In genomic region chr2:26240841-26241240, GRCm38 (mm10) we compare ENCODE assay signal across 31 mouse cellular contexts. TPM values are rescaled to one million over a fixed set of nuclear protein-coding genes. Genes with fewer than 3 reads are reported as not detected.
DNase-seq lines count a peak whose midpoint lies in the region; ATAC-seq lines count a peak whose summit lies in the region.
"Had no signal": no experiment of that assay in that cellular context is flagged by ENCODE, and none has a peak within 500 bp of the region (broad histone marks: within the 10 kb centered on the region; RNA-seq: fewer than 3 reads in every experiment).

No protein-coding gene starts in this region.

- H3K9me3 ChIP-seq in lung, embryonic 16.5 days (ENCODE audit: control insufficient read depth, low read length) = no peaks in the 10 kb centered on the region
- H3K9me3 ChIP-seq in neural tube, embryonic 13.5 days = no peaks in the 10 kb centered on the region
- no peaks in the 10 kb centered on the region for H3K9me3 ChIP-seq in neural tube, embryonic 15.5 days (replicated peaks)
- H3K9me3 ChIP-seq: forebrain, embryonic 13.5 days; hindbrain, embryonic 13.5 days; limb, embryonic 13.5 days; liver, embryonic 12.5 days; megakaryocyte, embryonic 14.5 days had no signal

- 0 out of 2 replicates have a peak, but pooled peaks have one; percentile 42 for ATAC-seq in lung, embryonic 16.5 days (ENCODE audit: low read depth)
- ATAC-seq in neural tube, embryonic 13.5 days (ENCODE audit: low read depth) = no peak
- no peak for ATAC-seq in neural tube, embryonic 15.5 days (ENCODE audit: low FRiP score)
- ATAC-seq: activated CD4-positive, CD25-positive, alpha-beta regulatory T cell, adult 4 months; forebrain, embryonic 13.5 days; intestine, postnatal 0 days; liver, embryonic 12.5 days; liver, postnatal 0 days had no signal

- no peak overlapping the region for H3K4me2 ChIP-seq in lung, embryonic 16.5 days (ENCODE audit: low read depth, low read length)
- no peak overlapping the region for H3K4me2 ChIP-seq in neural tube, embryonic 13.5 days
- no peak overlapping the region for H3K4me2 ChIP-seq in neural tube, embryonic 15.5 days
- H3K4me2 ChIP-seq: forebrain, embryonic 13.5 days; heart, embryonic 11.5 days; hindbrain, embryonic 13.5 days; limb, embryonic 13.5 days; liver, embryonic 12.5 days had no signal

- H3K4me3 ChIP-seq in lung, embryonic 16.5 days (ENCODE audit: low read length) = no peak overlapping the region
- H3K4me3 ChIP-seq in neural tube, embryonic 13.5 days = no peak overlapping the region
- no peak overlapping the region for H3K4me3 ChIP-seq in neural tube, embryonic 15.5 days (replicated peaks)
- H3K4me3 ChIP-seq: forebrain, embryonic 13.5 days; hindbrain, embryonic 13.5 days; limb, embryonic 13.5 days; liver, embryonic 12.5 days; megakaryocyte, embryonic 14.5 days had no signal

- DNase-seq in kidney, postnatal 4 days = peak; percentile 15 to 31
- DNase-seq in kidney, postnatal 25 days = no peak
- DNase-seq in lung, postnatal 25 days (ENCODE audit: low spot score) = no peak
- no peak for DNase-seq in gastrocnemius, postnatal 14 days
- DNase-seq: B cell, adult 2 months; cerebellum, adult 2 months; gastrocnemius, postnatal 36 days; heart, adult 18-20 months; heart, postnatal 36 days; liver, postnatal 0 days; right cerebral cortex, postnatal 14 days; thymus, postnatal 4 days had no signal

- no peak overlapping the region for H3K27ac ChIP-seq in lung, embryonic 16.5 days (ENCODE audit: low read length)
- H3K27ac ChIP-seq in neural tube, embryonic 13.5 days (replicated peaks) = 0 out of 2 replicates have a peak overlapping the region, but pooled peaks have one; percentile 13
- H3K27ac ChIP-seq in neural tube, embryonic 15.5 days (replicated peaks) = no peak overlapping the region
- H3K27ac ChIP-seq: forebrain, embryonic 13.5 days; hindbrain, embryonic 13.5 days; limb, embryonic 13.5 days; liver, embryonic 12.5 days had no signal

- no peaks in the 10 kb centered on the region for H3K36me3 ChIP-seq in lung, embryonic 16.5 days (ENCODE audit: control insufficient read depth, insufficient read depth, low read length)
- H3K36me3 ChIP-seq in neural tube, embryonic 13.5 days = no peaks in the 10 kb centered on the region
- no peaks in the 10 kb centered on the region for H3K36me3 ChIP-seq in neural tube, embryonic 15.5 days
- H3K36me3 ChIP-seq: hindbrain, embryonic 13.5 days; limb, embryonic 13.5 days; liver, embryonic 12.5 days had no signal

- intact Hi-C loops in gastrocnemius, postnatal 14 days (cut with DNase I; ENCODE audit: low total_unique reads) = no loop called here

- 42% methylated on average over 3 of the region's 3 CpGs for WGBS in lung, embryonic 16.5 days
- WGBS in neural tube, embryonic 13.5 days = 33% methylated on average over 3 of the region's 3 CpGs
- WGBS in neural tube, embryonic 15.5 days = 49% methylated on average over 3 of the region's 3 CpGs

- peaks cover 18% of the 10 kb centered on the region for H3K4me1 ChIP-seq in lung, embryonic 16.5 days (replicated peaks; ENCODE audit: control insufficient read depth, insufficient read depth, low read length)
- H3K4me1 ChIP-seq in neural tube, embryonic 13.5 days (replicated peaks) = peaks cover 28% of the 10 kb centered on the region
- peaks cover 24% of the 10 kb centered on the region for H3K4me1 ChIP-seq in neural tube, embryonic 15.5 days

- no peak overlapping the region for H3K9ac ChIP-seq in lung, embryonic 16.5 days (ENCODE audit: low read length)
- H3K9ac ChIP-seq in neural tube, embryonic 13.5 days = no peak overlapping the region
- H3K9ac ChIP-seq in neural tube, embryonic 15.5 days (replicated peaks) = no peak overlapping the region
- H3K9ac ChIP-seq: forebrain, embryonic 13.5 days; limb, embryonic 13.5 days; liver, embryonic 12.5 days; liver, postnatal 0 days had no signal

- H3K27me3 ChIP-seq in lung, embryonic 16.5 days (ENCODE audit: control insufficient read depth, insufficient read depth, low read depth, low read length) = no peaks in the 10 kb centered on the region
- no peaks in the 10 kb centered on the region for H3K27me3 ChIP-seq in neural tube, embryonic 13.5 days
- no peaks in the 10 kb centered on the region for H3K27me3 ChIP-seq in neural tube, embryonic 15.5 days (replicated peaks)
- H3K27me3 ChIP-seq: hindbrain, embryonic 13.5 days; limb, embryonic 13.5 days had no signal

RNA-seq across cellular contexts. Expression of gene Qsox2, which starts 3.5 kb away (rescaled TPM):
- 21.0 and 21.2 TPM in 2 replicates for polyA plus RNA-seq in lung, embryonic 16.5 days (2015; fragmentation: Nextera tagmentation; extraction: Ambion mirVana)
- polyA plus RNA-seq in neural tube, embryonic 13.5 days (2015; fragmentation: Nextera tagmentation; extraction: Ambion mirVana) = 13.0 and 13.8 TPM in 2 replicates
- 14.7 and 18.2 TPM in 2 replicates for polyA plus RNA-seq in neural tube, embryonic 15.5 days (2015; fragmentation: Nextera tagmentation; extraction: Ambion mirVana)
- 1 to 10 TPM; 4.3 to 5.4 TPM for total RNA-seq in gastrocnemius, postnatal 14 days (2021)

RNA-seq across cellular contexts. Expression of gene Lhx3, which starts 32.8 kb away (rescaled TPM):
- polyA plus RNA-seq in lung, embryonic 16.5 days (2015; fragmentation: Nextera tagmentation; extraction: Ambion mirVana) = not detected in 2 replicates
- 11.8 and 12.5 TPM in 2 replicates for polyA plus RNA-seq in neural tube, embryonic 13.5 days (2015; fragmentation: Nextera tagmentation; extraction: Ambion mirVana)
- 6.9 and 8.5 TPM in 2 replicates for polyA plus RNA-seq in neural tube, embryonic 15.5 days (2015; fragmentation: Nextera tagmentation; extraction: Ambion mirVana)
- total RNA-seq in gastrocnemius, postnatal 14 days (2021) = not detected
- total RNA-seq: gastrocnemius, adult 18-20 months; gastrocnemius, postnatal 36 days; heart, adult 18-20 months; heart, postnatal 36 days; left cerebral cortex, postnatal 14 days had no signal
- polyA plus RNA-seq: activated CD4-positive, CD25-positive, alpha-beta regulatory T cell, adult 4 months; heart, embryonic 16.5 days; kidney, embryonic 14.5 days; limb, embryonic 13.5 days; liver, embryonic 12.5 days; liver, postnatal 0 days; midbrain, embryonic 14.5 days; stomach, embryonic 14.5 days had no signal

RNA-seq across cellular contexts. Expression of gene Ccdc187, which starts 53.5 kb away (rescaled TPM):
- 0.60 TPM in 2 replicates for polyA plus RNA-seq in lung, embryonic 16.5 days (2015; fragmentation: Nextera tagmentation; extraction: Ambion mirVana)
- polyA plus RNA-seq in neural tube, embryonic 13.5 days (2015; fragmentation: Nextera tagmentation; extraction: Ambion mirVana) = 0.06 and 0.08 TPM in 2 replicates
- polyA plus RNA-seq in neural tube, embryonic 15.5 days (2015; fragmentation: Nextera tagmentation; extraction: Ambion mirVana) = 0.03 and 0.11 TPM in 2 replicates
- under 1 TPM; 0.04 to 0.09 TPM for total RNA-seq in gastrocnemius, postnatal 14 days (2021)
- total RNA-seq: gastrocnemius, adult 18-20 months had no signal
- polyA plus RNA-seq: activated CD4-positive, CD25-positive, alpha-beta regulatory T cell, adult 4 months; embryonic facial prominence, embryonic 11.5 days; kidney, embryonic 14.5 days; liver, postnatal 0 days; neural tube, embryonic 11.5 days had no signal

Comparison
In these comparisons a context has a peak if more than half of its experiments do, and no peak if none do; other contexts are left out.
1. DNase-seq: peak in kidney, postnatal 4 days (2 of 2); none in kidney, postnatal 25 days (0 of 2), lung, postnatal 25 days (single experiment) and gastrocnemius, postnatal 14 days (single experiment).